Mouse (Mus musculus): ENCODE results near the gene Hpcal1.

DNA sequence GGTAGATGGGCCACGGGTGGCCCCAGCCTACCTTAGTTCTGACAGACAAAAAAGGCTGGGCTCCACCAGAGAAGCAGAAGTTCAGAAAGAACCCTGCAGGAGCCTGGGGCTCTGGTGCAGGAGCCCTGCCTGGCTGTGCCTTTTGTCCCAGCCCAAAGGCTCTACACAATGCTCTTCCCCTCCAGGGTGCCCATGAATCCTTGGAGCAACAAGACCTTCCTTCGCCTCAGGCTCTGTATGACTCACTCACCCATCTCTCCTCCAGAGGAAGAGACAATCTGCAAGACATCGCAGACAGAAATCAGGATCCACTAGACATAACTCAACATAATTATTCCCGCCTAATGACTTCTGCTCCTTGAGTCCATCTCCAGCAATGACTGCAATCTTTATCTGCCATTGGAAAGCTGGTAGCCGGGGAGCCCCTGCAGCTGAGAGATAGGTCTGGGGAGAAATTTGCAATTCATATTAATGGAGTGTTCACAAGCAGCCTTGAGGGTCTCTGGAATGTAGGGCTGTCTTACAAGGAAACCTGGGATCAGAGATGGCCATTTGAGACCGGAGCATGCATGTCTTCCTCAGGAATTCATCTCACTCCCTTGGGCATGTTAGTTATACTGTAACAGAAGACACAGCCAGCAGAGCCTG lies 71.8 kb downstream of the Hpcal1 start:
- no peak for TF ChIP-seq CTCF (IDR thresholded peaks at IDR 0.05; ENCODE audit: borderline replicate concordance, extremely low read depth, insufficient read depth, insufficient read length)
- TF ChIP-seq POLR2A (IDR thresholded peaks at IDR 0.05; ENCODE audit: borderline replicate concordance, extremely low read depth, insufficient read depth, insufficient read length, poor library complexity, severe bottlenecking): no peak
